Mouse (Mus musculus) liver, postnatal 0 days (tissue): ENCODE measurements at regions not wholly inside any gene's neighbourhood (a gene's known extent, or its start where the extent isn't known, plus 50 kb on each side); places are given as distances from the start of the nearest gene placed in this dataset.

Experiments used
- CTCF ChIP-seq: sonication (generic); IDR thresholded peaks from 2 replicates; pipeline ENCODE4 v1.5.1; 2016; ENCODE audit warnings: antibody characterized with exemption, low read depth
- EP300 ChIP-seq: IDR thresholded peaks from 2 replicates; pipeline ENCODE4 v1.6.1; 2016; ENCODE audit warnings: antibody characterized with exemption, low read depth, mild to moderate bottlenecking

DNA sequence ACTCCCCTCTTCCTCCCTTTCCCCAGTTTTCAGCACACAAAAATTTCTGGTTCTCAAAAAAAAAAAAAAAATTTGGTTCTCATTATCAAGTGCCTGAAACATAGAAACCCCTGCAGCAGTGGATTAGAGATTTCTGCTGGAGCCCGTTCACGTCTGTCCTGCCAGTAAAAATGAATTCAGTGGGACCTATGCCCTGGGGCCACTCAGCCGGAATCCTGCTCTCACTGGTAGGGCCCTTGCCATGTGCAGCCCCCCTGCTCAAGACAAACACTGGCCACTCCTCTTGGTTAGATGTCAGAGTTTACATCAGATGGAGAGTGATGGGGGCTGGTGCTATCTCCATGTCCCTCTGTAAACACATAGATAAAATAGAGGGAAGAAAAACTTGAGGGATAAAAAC lies 108.0 kb downstream of the Atp23 start:
- TF ChIP-seq CTCF (no peak), EP300 (no peak)
